Mouse (Mus musculus) hindbrain, embryonic 15.5 days (tissue): Measurements from ENCODE around the gene Abhd8. TPM values are rescaled to one million over a fixed set of nuclear protein-coding genes. Genes with fewer than 3 reads are reported as not detected.

Source experiments
- ATAC-seq: fragments of 200-750 bp; cut with Nextera tagmentation; 2 replicates; pipeline ENCODE4 v1.8.0; 2017; ENCODE audit warnings: low read depth, moderate number of reproducible peaks, moderate TSS enrichment; ENCODE audit not compliant: low FRiP score
- H3K27ac ChIP-seq: fragments of 300-500 bp; sonication (generic); replicated peaks from 2 replicates; pipeline ENCODE4 v1.5.1; 2015; ENCODE audit warnings: mild to moderate bottlenecking, inconsistent platforms
- H3K27me3 ChIP-seq: fragments of 300-500 bp; sonication (generic); 2 replicates; pipeline ENCODE4 v1.6.1; 2015; ENCODE audit warnings: control low read depth, inconsistent platforms
- H3K36me3 ChIP-seq: fragments of 300-500 bp; sonication (generic); 2 replicates; pipeline ENCODE4 v1.6.1; 2015; ENCODE audit warnings: control low read depth, inconsistent platforms
- H3K4me1 ChIP-seq: fragments of 300-500 bp; sonication (generic); replicated peaks from 2 replicates; pipeline ENCODE4 v1.6.1; 2015; ENCODE audit warnings: control low read depth, inconsistent platforms
- H3K4me2 ChIP-seq: fragments of 300-500 bp; sonication (generic); 2 replicates; pipeline ENCODE4 v1.6.1; 2015; ENCODE audit warnings: moderate library complexity, mild to moderate bottlenecking, inconsistent platforms
- H3K4me3 ChIP-seq: fragments of 300-500 bp; sonication (generic); 2 replicates; pipeline ENCODE4 v1.5.1; 2015; ENCODE audit warnings: mild to moderate bottlenecking, inconsistent platforms
- H3K9ac ChIP-seq: fragments of 300-500 bp; sonication (generic); 2 replicates; pipeline ENCODE4 v1.6.1; 2015; ENCODE audit warnings: inconsistent platforms
- H3K9me3 ChIP-seq: fragments of 300-500 bp; sonication (generic); 2 replicates; pipeline ENCODE4 v1.6.1; 2016; ENCODE audit warnings: control low read depth, inconsistent platforms
- WGBS: fragments of 180-500 bp; shearing (Covaris S2); methylation state at CpG from one replicate; pipeline ENCODE4 v1.1.7; 2015; 5-methylcytosine and 5-hydroxymethylcytosine counted together
- polyA plus RNA-seq: library from polyadenylated mRNA; unstranded; fragments of >200 nt; fragmentation: Nextera tagmentation; extraction: Ambion mirVana; gene quantifications from 2 replicates; pipeline ENCODE4 v1.2.1, GENCODE M21; 2015

The Abhd8 gene
- polyA plus RNA-seq, 1 experiment from 2014 or later: 195 TPM

GRCm38 (mm10) chr8:71495811-71496210 is 32.4 kb upstream of the Abhd8 start:
- Histone ChIP-seq H3K4me1 (peaks cover 16% of the 10 kb centered on the region), H3K27me3 (no peaks in the 10 kb centered on the region), H3K36me3 (peaks cover 19% of the 10 kb centered on the region), H3K4me3 (no peak overlapping the region), H3K9me3 (no peaks in the 10 kb centered on the region), H3K4me2 (no peak overlapping the region), H3K27ac (no peak overlapping the region), H3K9ac (no peak overlapping the region)
- 88% methylated on average over 5 of the region's 5 CpGs for WGBS
- ATAC-seq: no peak

GRCm38 (mm10) chr8:71495039-71495438 is 31.6 kb upstream of the Abhd8 start:
- ATAC-seq: peak; percentile 65
- H3K36me3 ChIP-seq: peaks cover 22% of the 10 kb centered on the region
- H3K4me3 ChIP-seq: no peak overlapping the region
- H3K4me2 ChIP-seq: peak overlapping the region; percentile 29
- no peaks in the 10 kb centered on the region for H3K27me3 ChIP-seq
- H3K27ac ChIP-seq: no peak overlapping the region
- H3K9me3 ChIP-seq: no peaks in the 10 kb centered on the region
- peaks cover 20% of the 10 kb centered on the region for H3K4me1 ChIP-seq
- no peak overlapping the region for H3K9ac ChIP-seq
- WGBS: 13% methylated on average over 16 of the region's 16 CpGs

DNA sequence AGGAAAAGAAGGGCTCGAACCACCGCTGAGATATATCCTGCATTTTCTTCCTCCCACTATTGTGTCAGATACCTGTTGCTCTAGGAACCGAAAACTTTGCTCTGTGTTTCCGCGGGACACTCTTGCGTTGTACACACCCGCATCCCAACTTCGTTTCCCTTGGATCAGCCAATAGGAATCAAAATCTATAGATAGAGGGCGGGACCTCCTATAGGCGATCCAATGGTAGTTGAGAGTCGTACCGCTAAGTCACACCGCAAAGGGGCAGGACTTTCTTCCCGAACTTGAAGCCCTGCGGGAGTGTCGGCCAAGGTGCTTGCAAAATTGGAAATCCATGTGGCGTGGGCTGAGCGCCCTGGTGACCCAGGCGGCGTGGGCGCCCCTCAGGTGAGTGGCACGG is 25.0 kb upstream of the Abhd8 start:
- WGBS: under 1% methylated on average over 22 of the region's 22 CpGs
- H3K4me3 ChIP-seq: peak overlapping the region; percentile 87
- peak; percentile 87 for ATAC-seq
- H3K4me2 ChIP-seq: peak overlapping the region; percentile 100
- H3K4me1 ChIP-seq: peaks cover 54% of the 10 kb centered on the region
- H3K27me3 ChIP-seq: no peaks in the 10 kb centered on the region
- peaks cover 26% of the 10 kb centered on the region for H3K36me3 ChIP-seq
- peak overlapping the region; percentile 61 for H3K9ac ChIP-seq
- no peaks in the 10 kb centered on the region for H3K9me3 ChIP-seq
- peak overlapping the region; percentile 77; the same call in 1 of the 2 replicates for H3K27ac ChIP-seq

DNA sequence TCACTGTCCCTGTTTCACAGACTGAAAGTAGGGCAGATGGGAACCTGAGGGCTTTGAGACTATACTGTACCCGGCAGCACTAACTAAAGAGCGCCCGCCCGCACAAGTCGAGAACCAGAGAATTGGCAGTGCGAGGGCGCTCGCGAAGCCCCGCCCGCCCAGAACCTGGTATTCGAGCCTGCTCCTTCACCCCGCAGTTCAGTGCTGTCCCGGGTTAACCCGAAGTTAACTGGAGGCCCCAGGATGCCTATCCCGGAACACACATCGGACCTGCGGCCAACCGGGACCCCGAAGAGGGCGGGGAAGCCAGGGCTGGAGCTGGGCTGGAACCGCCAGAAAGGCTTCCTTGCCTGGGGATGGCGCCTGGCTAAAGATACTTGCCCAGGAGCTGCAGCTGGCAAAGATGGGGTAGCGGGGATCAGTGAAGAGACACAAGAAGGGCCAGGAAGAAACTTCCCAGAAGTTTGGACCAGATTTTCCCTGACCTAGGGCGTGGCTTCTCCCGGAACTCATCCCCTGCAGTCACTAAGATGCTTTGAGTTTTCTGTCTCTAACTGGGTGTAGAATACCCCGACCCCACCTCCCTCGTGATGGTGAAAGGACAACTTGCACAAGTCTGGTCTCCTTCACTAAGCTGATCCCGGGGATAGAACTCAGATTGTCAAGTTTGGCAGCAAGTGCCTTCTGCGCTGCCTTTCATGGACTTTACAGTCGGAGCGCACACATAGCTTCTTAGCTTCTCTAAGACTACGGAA is 24.4 kb upstream of the Abhd8 start, which contains the start of gene Gtpbp3:
TSS of gene Gtpbp3 (plus strand) at position 413 of the 755 bp plus-strand sequence.
- Histone ChIP-seq H3K4me2 (peak within 1 kb of the TSS; percentile 100), H3K27me3 (no peaks in the 10 kb centered on the region), H3K4me3 (peak within 1 kb of the TSS; percentile 87), H3K4me1 (peaks cover 58% of the 10 kb centered on the region), H3K36me3 (peaks cover 22% of the 10 kb centered on the region), H3K27ac (peak within 1 kb of the TSS; percentile 77), H3K9ac (peak within 1 kb of the TSS; percentile 61), H3K9me3 (no peaks in the 10 kb centered on the region)
- ATAC-seq: peak; percentile 16; the same call in 1 of the 2 replicates
- under 1% methylated on average over 33 of the region's 33 CpGs for WGBS

DNA sequence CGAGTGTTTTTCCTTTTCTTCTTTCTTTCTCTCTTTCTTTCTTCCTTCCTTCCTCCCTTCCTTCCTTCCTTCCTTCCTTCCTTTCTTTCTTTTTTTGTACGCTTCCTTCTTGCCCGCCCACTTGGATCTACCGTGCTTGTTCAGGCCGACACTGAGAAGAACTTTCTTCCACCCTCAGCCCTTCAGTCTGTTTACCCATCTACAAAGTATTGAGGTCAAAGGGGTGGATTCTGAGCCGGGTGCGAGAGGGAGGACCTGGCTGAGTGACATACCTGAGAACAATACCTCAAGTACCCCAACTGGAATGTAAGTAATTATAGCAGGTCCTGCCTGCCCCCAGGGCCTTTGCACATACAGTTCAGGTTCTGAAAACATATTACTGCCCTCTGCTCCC is 22.7 kb upstream of the Abhd8 start:
- Histone ChIP-seq H3K27ac (peak overlapping the region; percentile 56; the same call in 1 of the 2 replicates), H3K4me1 (peaks cover 58% of the 10 kb centered on the region), H3K9me3 (no peaks in the 10 kb centered on the region), H3K27me3 (no peaks in the 10 kb centered on the region), H3K4me3 (peak overlapping the region; percentile 91), H3K36me3 (peaks cover 13% of the 10 kb centered on the region), H3K4me2 (peak overlapping the region; percentile 75), H3K9ac (peak overlapping the region; percentile 97; the same call in 1 of the 2 replicates)
- ATAC-seq: no peak
- WGBS: 21% methylated on average over 7 of the region's 7 CpGs

GRCm38 (mm10) chr8:71485142-71486135 is 22.0 kb upstream of the Abhd8 start, which contains the start of gene Ano8:
TSS of gene Ano8 (minus strand) at chr8:71485963.
- Histone ChIP-seq H3K27me3 (no peaks in the 10 kb centered on the region), H3K9ac (peak within 1 kb of the TSS; percentile 97), H3K36me3 (peaks cover 17% of the 10 kb centered on the region), H3K4me2 (peak within 1 kb of the TSS; percentile 75), H3K9me3 (no peaks in the 10 kb centered on the region), H3K27ac (peak within 1 kb of the TSS; percentile 87), H3K4me1 (peaks cover 58% of the 10 kb centered on the region), H3K4me3 (peak within 1 kb of the TSS; percentile 91)
- WGBS: 5% methylated on average over 52 of the region's 58 CpGs
- peak; percentile 79 for ATAC-seq

GRCm38 (mm10) chr8:71484736-71485135 is 21.3 kb upstream of the Abhd8 start:
- WGBS: 94% methylated on average over 19 of the region's 19 CpGs
- Histone ChIP-seq H3K9me3 (no peaks in the 10 kb centered on the region), H3K4me3 (peak overlapping the region; percentile 91), H3K4me2 (peak overlapping the region; percentile 75), H3K9ac (peak overlapping the region; percentile 97), H3K27me3 (no peaks in the 10 kb centered on the region), H3K4me1 (peaks cover 52% of the 10 kb centered on the region), H3K36me3 (peaks cover 24% of the 10 kb centered on the region), H3K27ac (no peak overlapping the region)
- no peak for ATAC-seq

DNA sequence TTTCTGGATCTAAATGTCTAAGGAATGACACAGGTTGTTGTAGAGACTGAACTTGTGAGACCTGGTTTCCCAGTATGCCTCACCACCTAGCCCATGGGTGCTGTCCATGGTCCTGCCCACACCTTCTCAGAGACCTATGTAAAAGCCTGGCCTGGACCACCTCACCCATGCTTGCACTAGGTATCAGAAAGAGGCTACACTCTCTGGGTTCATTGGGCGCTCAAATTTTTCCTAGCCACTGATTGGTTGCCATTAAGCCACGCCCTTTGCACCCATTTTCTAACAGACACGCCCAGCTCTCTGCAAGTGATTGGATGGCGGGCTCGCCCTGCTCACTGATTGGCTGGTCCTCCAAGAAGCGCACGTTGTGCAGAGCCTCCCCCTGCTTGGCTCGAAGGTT is 20.5 kb upstream of the Abhd8 start:
- Histone ChIP-seq H3K36me3 (peaks cover 31% of the 10 kb centered on the region), H3K4me1 (peaks cover 44% of the 10 kb centered on the region), H3K27ac (no peak overlapping the region), H3K9ac (no peak overlapping the region), H3K4me2 (peak overlapping the region; percentile 75; the same call in 1 of the 2 replicates), H3K27me3 (no peaks in the 10 kb centered on the region), H3K4me3 (no peak overlapping the region), H3K9me3 (no peaks in the 10 kb centered on the region)
- WGBS: 55% methylated on average over 8 of the region's 8 CpGs
- no peak for ATAC-seq

DNA sequence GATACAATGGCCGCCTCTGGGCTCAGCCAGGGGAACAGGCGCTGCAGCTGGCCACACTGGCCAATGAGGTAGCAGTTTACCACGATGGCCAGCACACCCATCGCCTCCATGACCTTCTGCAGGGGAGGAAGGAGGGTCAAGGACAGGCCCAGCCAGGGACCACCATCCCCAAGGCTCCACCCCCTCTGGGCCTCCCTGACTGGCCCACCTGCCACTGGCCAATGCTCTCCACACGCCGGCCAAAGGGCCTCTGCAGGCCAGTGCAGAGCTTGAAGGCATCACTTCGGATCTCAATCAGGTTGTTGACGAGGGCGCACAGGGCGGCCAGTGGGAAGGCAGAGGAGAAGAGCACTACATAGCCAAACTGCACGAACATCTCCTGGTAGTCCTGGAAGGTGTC is 15.5 kb upstream of the Abhd8 start:
- Histone ChIP-seq H3K9me3 (no peaks in the 10 kb centered on the region), H3K4me3 (no peak overlapping the region), H3K27me3 (no peaks in the 10 kb centered on the region), H3K27ac (no peak overlapping the region), H3K36me3 (peaks cover 40% of the 10 kb centered on the region), H3K4me2 (no peak overlapping the region), H3K9ac (no peak overlapping the region), H3K4me1 (peaks cover 29% of the 10 kb centered on the region)
- WGBS: 93% methylated on average over 11 of the region's 11 CpGs
- ATAC-seq: no peak

- Histone ChIP-seq H3K27ac (peak overlapping the region; percentile 90), H3K9ac (peak overlapping the region; percentile 59; the same call in 1 of the 2 replicates), H3K36me3 (peaks cover 47% of the 10 kb centered on the region), H3K4me3 (peak overlapping the region; percentile 52), H3K4me2 (peak overlapping the region; percentile 83), H3K4me1 (peaks cover 22% of the 10 kb centered on the region), H3K9me3 (no peaks in the 10 kb centered on the region), H3K27me3 (no peaks in the 10 kb centered on the region)
- WGBS: 35% methylated on average over 14 of the region's 14 CpGs
- no peak for ATAC-seq
Observed at GRCm38 (mm10) chr8:71477196-71477845, 13.9 kb upstream of the Abhd8 start.
